Mouse (Mus musculus): ENCODE results near the gene Ugt1a1.
"Not testable (repeated sequence)": the region's sequence is repeated elsewhere in the genome, so short reads cannot be mapped to it uniquely, and the experiment has no call there.

Ugt1a1 gene

DNA sequence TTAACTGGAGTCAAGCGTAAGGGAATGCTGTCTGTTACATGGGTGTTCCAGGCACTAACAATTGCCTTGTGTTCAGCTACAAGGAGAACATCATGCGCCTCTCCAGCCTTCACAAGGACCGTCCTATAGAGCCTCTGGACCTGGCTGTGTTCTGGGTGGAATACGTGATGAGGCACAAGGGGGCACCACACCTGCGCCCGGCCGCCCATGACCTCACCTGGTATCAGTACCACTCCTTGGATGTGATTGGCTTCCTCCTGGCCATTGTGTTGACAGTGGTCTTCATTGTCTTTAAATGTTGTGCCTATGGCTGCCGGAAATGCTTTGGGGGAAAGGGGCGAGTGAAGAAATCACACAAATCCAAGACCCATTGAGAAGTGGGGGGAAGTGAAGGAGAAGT is 6.3 kb downstream of the Ugt1a1 start:
- peak; percentile 37 to 80 for DNase-seq (ENCODE audit: low spot score in 2 of 2)

DNA sequence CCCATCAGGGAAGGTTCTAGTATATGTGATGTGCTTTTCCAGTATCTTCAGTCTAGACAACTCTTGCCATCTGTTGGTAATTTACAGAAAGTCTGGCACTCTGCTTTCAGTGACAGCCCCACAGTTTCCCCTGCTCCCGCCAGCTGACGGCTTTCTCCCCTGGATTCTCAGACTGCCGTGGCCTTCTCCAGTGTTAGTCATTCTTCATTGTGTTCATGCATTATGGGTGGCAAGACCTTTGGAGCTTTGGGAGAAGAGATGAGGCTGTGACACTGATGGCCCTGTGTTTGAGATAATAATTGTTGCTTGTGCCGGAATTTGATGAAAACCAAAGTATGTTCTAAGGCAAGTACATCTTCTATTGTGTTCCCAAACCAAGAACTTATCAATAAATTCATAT is 6.8 kb downstream of the Ugt1a1 start:
- peak in 1 of 2 experiments; percentile 58 for DNase-seq (ENCODE audit: low spot score in 2 of 2)

DNA sequence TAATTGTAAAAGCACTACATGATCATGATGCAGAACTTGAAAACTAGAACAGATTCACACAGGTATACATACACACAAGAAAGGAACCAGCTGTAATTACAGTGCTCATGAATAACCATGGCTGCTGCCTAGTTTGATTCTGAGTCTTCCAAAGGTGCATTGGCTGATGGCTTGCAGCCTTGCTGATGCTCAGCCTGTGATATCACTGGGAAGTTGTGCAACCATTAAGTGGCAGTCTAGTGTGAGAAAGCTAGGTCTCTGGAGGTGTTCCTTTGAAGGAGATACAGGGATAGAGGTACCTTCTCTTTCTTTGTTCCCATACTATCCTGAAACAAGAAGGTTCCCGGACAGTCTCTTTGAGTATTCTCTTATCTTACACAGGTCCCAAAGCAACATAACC is 7.3 kb downstream of the Ugt1a1 start:
- peak in 1 of 2 experiments; percentile 57 for DNase-seq (ENCODE audit: low spot score in 2 of 2)

DNA sequence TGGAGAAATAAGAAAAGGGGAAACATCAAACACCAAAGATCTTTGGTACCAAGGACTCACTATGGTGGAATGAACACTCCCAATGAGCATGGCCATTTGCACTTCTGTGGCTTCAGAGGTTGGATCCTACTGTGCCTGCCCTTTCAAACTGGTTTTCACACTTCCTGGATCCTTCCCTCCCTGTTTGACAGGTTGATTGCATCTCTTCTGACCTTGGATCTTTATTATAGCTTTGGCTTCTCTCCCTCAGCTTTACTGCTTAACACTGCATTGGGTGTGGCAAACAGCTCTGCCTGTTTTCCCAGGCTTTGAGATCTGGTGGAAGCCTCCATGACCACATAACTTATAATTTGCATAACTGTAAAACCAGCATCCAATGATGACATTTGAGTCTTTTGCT is 8.6 kb downstream of the Ugt1a1 start:
- peak in 1 of 2 experiments; percentile 63 for DNase-seq (ENCODE audit: low spot score in 2 of 2)

DNA sequence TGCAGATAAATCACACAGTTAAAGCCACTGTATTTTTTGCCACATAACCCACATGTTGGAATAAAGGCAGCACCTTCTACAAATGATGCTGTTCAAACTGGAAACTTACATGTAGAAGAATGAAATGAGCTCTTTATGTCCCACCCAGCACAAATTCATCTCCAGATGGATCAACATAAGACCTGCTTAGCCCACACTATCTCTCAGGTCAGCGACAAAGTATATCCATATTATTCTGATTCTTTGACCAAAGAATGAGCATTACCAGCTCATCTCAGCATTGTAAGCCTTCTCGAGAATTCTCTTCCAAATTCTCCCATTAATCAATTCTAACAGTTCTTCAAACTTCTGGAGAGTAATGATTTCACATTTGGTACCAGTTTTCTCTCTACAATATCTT is 10.5 kb downstream of the Ugt1a1 start:
- DNase-seq (ENCODE audit: low spot score in 2 of 2), result peak in 1 of 2 experiments; percentile 0

DNA sequence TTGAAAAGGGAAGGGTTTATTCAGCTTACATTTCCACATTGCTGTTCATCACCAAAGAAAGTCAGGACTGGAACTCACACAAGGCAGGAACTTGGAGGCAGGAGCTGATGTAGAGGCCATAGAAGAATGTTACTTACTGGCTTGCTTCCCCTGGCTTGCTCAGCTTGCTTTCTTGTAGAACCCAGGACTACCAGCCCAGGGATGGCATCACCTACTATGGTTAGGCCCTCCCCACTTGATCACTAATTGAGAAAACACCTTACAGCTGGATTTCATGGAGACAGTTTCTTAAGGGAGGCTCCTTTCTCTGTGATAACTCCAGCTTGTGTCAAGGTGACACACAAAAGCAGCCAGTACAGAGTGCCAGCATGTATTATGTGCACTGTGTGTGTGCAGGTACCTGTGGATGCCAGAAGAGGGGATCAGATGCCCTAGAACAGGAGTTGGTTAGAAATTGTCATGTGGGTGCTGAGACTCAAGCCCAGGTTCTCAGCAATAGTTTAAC is 11.3 kb downstream of the Ugt1a1 start:
- peak in 1 of 2 experiments; percentile 60 for DNase-seq (ENCODE audit: low spot score in 2 of 2)

DNA sequence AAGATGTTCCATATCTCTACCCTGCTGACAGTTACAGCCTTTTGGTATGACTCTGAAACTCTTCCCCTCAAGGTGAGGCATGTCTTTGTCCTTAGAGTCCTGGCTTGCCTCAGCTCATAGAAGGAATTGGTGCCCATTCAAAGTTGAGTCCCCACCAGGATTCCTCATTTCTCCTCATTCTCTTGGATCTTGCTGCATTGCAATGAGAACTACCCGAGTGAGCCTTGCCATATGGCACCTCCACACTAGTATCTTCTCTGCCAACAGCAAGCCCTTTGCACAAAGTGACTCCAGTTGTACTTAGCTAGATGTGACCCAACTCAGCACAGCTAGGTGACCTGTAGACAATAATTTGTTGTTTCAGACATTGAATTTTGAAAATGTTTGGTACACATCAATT is 11.8 kb downstream of the Ugt1a1 start:
- DNase-seq (ENCODE audit: low spot score in 2 of 2), result peak in 1 of 2 experiments; percentile 70

DNA sequence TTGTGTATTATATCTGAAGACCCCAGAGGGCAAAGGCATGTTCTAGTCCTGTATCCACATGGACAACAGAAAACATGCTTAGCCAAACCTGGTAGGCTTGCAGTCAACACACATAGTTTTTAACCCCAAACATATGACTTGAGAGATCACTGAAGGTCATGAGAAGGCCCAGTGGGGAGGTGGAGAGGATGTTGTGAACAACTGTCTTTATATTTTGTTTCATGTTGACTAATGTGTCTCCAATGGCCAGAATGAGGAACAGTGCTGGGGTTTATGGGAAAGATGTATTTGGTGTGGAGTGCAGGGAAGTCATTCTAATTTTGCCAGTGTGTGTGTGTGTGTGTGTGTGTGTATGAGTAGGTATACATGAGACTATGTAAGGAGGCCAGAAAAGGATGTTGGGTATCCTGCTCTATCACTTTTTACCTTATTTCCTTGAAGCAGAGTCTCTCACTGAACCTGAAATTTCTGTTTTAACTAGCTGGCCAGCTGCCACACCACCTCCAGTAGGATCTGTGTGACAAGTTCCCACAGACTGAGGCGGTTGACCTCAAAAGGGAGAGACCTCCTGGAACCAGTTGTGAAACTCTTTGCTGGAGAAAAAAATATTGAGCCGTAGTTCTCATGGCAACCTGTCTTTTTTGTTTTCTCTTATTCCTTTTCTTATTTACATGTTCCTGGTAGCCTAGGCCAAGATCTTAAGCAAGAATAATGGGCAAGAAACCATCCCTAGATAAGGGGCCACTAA is 12.4 kb downstream of the Ugt1a1 start:
- DNase-seq (ENCODE audit: low spot score in 2 of 2), result peak in 1 of 2 experiments; percentile 77

DNA sequence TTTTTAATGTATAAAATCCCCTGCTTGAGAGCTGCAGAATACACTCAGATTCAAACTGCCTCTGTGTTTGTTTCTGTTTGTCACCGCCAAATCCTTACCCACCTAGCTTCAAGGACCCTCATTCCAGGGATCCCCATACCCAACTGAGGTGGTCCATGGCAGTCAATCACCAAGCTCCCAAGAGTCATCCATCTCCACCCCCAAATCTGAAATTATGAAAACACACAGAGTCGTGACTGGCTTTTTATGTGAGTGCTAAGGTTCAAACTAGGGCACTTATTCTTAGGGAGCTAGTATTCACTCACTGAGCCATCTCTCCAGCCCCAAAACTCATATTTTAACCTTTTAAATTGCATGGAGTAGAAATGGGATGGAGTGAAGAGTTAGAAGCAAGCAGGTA is 13.5 kb downstream of the Ugt1a1 start:
- DNase-seq (ENCODE audit: low spot score in 2 of 2), result not testable (repeated sequence)

DNA sequence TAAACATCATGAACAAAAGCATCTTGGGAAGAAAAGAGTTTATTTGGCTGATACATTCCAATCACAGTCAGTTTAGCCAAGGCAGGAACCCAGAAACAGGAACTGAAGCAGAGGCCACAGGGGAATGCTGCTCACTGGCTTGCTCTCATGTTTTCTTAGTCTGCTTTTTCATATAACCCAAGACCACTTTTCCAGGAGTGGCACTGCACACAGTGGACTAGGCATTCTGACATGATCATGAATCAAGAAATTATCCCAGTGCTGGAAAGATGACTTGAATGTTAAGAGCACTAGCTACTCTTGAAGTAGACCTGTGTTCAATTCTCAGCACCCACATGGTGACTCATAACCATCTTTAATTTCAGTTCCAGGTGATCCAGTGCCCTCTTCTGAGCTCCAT is 14.0 kb downstream of the Ugt1a1 start:
- no peak for DNase-seq (ENCODE audit: low spot score in 2 of 2)

DNA sequence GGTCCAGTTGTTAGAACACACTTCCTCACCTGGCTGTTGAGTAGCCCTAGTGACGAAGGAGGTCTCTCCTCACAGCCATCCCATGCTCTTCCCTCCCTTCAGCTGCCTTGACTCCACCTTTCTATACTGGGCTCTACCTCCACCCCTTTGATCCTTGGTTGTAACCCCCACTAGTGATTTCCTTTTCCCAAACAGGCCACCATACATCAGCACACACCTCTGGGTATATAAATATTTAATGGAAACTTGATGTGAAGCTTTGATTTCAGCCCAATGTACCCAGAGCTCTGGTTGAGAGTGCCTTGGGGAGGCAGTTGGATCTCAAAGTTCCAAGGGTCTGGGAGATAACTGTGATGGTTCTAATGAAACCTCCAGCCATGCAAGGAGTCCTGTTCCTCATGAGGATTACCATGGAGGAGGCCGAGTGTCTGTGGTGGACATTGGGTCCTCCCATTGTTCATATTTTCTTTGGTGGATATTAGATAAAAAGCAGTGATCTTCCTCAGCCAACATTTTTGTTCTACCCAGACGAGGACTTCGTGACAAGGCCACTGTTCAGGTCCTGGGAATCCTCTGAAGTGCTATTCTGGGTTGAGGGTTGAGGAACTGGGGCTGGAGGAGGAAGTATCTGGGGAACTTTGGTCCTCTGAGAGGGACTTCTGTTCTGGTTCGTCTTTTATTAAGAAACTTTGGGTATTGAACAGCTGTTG is 15.1 kb downstream of the Ugt1a1 start, which contains the start of gene Mroh2a:
Gene Mroh2a, plus strand, starts transcription at position 317 of the 710 bp plus-strand sequence.
- DNase-seq (ENCODE audit: low spot score in 2 of 2), result peak; percentile 18 to 65

DNA sequence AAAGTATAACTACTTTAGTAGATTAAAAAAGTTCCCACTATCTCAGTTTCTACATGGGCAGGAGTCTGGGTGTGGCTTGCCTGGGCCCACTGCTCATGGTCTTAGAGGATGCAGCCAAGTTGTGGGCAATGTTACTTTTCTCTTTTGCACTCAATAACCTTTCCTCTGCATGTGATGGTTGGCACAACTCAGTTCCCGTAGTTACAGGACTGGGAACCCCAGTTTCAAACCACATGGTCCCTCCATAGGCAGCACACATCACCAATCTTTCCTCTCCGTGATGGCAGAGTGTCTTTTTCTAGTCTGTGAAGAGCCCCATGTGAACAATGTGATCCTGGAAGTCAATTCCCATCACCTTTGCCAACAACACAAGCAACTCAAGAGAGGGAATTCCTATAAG is 15.7 kb downstream of the Ugt1a1 start:
- peak in 1 of 2 experiments; percentile 62 for DNase-seq (ENCODE audit: low spot score in 2 of 2)

DNA sequence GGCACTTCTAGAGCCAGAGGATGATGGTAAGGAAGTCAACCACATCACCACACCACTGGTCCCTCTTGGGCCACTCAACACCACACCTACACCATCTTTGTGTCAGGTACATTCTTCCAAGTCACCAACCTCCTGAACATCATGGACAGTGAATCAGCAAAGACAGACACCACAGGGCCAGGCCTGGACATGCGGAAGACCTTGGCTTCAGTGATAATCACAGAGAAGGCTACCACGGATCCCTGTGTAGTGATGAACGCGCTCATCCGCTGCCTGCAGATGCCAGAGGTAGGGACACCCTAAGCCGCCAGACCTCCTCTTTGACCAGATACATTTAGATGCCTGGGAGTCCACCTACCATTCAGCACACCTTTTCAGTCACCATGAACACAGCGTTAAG is 16.4 kb downstream of the Ugt1a1 start:
- peak in 1 of 2 experiments; percentile 76 for DNase-seq (ENCODE audit: low spot score in 2 of 2)

DNA sequence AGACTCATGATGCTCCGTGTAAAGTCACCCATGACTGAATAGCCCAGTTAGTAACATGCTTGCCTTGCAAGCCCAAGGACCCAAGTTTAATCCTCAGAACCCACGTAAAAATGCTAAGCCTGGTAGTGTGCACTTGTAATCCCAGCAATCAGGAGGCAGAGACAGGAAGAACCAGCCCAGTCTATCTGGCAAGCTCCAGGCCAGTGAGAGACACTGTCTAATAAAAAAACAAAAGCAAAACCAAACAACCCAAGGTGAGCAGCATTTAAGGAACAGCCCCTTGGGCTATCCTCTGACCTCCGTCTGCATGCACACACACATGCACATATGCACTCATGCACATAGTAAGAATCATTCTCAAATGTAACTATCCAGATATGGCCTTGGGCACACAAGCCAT is 17.8 kb downstream of the Ugt1a1 start:
- DNase-seq (ENCODE audit: low spot score in 2 of 2), result peak; percentile 23 to 62

DNA sequence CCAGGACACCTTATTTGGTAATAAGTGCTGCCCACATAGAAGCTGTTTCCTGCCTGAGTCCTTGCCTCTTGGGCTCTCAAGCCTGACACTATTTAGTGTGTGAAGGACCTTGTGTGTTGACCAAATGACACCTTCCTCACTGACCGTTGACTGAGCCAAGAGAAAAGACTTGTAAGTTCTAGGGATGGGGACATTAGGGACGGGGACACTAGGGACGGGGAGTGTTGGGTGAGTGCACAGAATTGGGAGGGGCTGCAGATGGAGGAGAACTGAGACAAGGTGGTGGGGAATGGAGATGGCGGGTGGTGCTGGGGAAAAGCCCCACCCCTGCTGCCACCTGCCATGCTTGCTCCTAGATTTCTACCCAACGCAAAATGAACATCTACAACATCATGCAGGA is 18.2 kb downstream of the Ugt1a1 start:
- DNase-seq (ENCODE audit: low spot score in 2 of 2), result peak; percentile 52 to 82

DNA sequence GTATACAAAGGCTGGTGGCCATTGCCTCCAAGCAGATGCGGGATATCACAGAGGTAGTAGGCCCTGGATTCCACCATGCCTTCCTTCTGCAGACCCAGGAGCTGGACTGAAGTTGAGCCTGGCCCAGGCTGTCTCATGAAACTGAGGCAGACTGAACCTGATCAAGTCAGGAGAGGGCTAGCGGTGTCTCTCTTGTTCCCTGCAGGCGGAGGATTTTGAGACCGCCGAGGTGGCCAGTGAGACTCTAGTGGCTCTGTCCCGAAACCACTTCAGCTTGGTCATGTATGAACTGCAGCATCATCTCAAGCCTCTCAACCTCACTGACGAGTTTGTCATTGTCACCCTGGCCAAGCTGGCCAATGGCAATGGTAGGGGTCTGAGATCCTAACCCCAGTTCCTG is 18.7 kb downstream of the Ugt1a1 start:
- peak; percentile 38 to 79 for DNase-seq (ENCODE audit: low spot score in 2 of 2)

DNA sequence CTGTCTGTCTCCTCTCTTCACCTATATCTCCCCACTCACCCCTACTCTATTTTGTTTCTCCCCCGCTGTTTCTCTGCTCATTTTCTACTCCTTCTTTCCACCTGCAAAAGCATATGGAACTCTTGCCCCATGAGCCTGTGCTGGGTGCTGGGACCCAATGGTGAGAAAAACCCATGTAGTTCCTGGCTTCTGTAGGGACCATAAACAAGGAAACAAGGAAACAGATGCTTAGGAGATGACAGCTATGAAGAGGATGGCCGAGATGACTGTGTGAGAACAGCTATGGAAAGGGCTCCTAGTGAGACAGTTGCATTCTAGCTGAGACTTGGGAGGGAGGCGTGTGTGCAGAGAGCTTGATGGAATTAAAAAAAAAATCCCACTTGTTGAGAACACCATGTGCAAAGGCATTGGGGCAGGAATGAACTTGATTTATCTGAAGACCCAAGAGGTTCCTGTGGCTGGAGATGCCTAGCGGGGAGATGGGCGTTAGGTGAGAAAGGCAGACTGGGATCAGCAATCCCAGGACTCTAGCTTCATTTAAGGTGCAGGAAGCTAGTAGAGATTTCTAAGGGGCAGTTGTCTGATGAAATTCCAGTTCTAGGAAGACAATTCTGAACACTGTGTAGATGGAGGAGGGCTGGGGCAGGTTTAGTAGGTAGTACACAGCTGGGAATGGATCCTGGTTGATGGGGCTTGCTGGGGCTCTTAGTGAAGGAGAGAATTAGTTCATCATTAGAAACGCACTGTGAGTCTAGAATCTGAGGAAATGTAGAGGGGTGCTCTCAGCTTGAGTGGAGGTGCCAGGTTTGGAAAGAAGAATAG is 19.4 kb downstream of the Ugt1a1 start:
- DNase-seq (ENCODE audit: low spot score in 2 of 2), result peak; percentile 19 to 65

DNA sequence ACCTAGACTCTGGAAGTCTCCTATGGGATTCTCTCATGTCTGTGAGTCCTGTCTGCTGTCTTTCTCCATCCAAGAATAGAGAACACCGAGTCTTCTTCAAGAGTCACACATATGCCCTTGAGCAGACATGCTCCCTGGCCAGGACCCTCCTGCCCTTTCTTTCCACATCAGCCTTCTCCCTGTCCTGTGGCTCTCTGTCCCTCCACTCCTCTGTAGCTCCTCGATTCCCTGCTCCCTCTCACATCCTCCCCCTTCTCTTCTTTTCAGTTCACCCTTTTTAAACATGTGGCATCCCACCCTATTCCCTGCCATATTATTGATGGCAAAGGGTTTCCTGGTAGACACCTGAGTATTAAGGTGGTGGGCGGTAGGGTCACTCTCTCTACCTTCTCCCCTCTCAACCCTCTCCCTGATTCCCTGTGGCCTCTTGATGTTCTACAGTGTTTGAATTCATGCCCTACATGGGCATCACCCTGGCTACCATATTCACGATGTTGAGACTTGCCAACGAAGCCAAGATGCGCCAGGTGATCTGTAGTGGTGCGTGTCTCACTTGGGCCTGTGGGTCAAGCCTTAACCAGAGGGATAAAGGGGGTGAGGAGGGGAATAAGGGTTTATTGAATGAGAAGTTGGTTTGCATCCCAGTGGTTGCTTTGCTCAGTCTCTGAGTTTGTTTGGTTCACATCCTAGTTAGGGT is 20.2 kb downstream of the Ugt1a1 start:
- DNase-seq (ENCODE audit: low spot score in 2 of 2), result peak; percentile 34 to 77

DNA sequence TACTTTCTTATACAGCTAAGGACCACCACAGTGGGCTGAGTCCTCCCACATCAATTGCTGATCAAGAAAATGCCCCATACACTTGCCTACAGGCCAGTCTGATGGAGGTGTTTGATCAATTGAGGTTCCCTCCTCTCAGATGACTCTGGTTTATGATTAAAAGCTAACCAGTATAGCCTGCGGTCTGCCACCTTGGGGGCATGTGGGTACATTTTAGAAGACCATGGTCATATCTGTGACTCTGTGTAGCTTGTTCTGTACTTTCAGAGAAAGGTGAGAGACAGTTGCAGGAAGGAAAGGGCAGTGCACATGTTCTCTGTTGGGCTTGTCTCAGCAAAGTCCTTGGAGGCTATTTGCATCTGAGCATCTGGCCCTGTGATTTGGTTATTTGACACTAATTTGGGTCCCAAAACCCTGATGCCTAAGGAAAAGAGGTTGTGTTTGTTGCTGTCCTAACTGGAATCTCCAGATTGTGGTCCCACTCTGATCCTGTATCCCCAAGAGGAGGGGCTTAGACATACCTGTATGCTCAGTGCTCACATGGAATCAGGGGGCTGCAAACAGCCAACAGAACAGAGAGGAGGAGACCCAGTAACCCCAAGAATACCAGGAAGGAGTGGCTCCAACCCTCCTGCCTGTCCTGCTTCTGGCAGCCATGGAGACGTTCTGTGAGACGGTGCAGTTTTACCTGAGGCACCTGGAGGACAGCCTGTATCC is 21.1 kb downstream of the Ugt1a1 start:
- DNase-seq (ENCODE audit: low spot score in 2 of 2), result peak in 1 of 2 experiments; percentile 59

DNA sequence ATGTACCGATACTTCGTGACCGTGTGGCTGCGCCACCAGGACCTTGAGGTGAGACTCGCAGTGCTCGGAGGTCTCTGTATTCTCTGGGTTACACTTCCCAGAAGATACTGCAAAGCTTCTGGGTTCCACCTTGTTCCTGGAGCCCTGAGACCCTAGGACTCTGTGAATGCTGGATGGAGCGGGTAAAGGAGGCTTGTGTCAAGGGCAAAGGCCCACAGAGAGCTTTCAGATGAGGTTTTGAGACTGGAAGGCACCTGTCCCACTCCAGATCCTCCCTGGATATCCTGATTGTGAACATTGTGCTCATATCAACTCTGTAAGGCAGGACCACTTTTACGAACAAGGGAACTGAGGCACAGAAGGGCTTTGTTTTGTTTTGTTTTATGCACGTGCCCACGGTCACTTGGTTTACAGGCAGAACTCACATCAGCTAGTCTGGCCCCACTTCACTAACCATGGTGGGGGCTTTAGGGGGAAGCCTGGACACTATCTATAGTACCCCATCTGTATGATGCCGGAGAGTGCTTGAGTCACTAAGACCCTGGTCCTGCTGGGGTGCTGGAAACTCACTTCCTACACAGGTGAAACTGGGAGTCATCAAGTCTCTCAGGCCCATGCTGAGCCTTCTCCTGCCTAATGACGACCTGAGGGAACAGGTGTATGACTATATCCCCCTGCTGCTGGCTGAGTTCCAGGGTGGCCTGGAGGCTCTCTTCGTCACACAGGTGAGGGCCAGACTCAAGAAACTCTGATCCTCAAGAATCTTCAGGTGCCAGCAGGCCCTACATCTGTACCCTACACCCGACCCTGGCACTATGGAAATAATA is 21.9 kb downstream of the Ugt1a1 start:
- DNase-seq (ENCODE audit: low spot score in 2 of 2), result peak in 1 of 2 experiments; percentile 88

Measured in urinary bladder, postnatal 4 days (tissue).